Mouse (Mus musculus): ENCODE measurements around the gene Ip6k1.

GRCm38 (mm10) chr9:108003531-108003890 lies 1.2 kb downstream of the Ip6k1 start:
- no peak for TF ChIP-seq POLR2A (IDR thresholded peaks at IDR 0.05; ENCODE audit: borderline replicate concordance, extremely low read depth, low read depth, low read length)
- no peak for TF ChIP-seq CTCF (IDR thresholded peaks at IDR 0.05; ENCODE audit: insufficient read depth, low read length)

Measured in lung, adult 2 months (tissue).